Mouse (Mus musculus) regulatory T cell (primary cell): ENCODE measurements around the gene Slc38a1.

Experiments used
- in situ Hi-C: fragments of 300-600 bp; cut with MboI, MseI; formaldehyde crosslinking; loops from one replicate; pipeline ENCODE4 v1.15.1; 2025; ENCODE audit warnings: high pct_unique_total_duplicates

The Slc38a1 gene

DNA sequence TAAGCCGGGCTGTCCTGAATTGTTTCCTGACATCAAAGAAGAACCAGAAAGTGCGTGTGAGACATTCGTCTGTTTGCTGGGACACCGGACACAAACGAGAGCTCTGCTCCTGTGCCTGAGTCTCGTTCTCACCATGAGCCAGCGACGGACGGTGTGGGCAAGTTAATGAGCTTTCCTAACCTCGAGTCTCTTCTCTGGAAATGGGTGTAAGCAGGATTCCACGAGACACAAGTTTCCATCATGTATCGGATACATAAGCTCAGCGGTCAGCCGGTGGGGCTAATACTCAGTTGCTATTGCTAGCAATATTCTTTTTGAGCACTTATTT, 15.5 kb upstream of the Slc38a1 start:
- in situ Hi-C loops: no loop called here

DNA sequence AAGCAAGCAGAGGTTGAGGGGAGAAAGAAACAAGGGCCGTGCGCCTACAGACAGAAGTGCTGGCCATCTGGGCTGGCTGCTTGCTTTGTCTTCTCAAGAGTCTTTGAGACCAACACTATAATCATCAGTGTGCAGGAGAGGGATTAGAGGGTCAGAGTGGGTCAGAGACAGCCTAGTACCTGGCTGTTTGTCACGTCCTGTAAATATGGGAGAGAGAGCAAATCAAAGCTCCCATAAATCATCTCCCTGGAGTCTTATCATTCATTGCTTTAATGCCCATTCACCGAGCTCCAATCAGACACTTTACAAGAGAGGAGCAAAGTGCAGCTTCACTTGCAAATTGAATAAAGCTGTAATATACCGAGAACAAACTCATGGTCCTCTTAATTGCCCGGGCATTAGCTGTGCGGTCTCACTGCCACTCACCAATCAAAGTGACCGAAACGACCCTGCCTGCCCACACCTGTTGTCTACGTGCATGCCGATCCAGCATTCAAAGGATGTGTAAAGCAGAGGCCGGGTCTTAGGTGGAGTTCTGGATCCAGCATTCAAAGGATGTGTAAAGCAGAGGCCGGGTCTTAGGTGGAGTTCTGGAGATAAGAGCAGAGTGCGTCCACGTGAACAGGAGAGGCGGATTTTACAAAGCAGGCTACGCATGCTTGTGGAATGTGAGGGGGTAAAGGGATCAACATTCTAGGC, 15.0 kb upstream of the Slc38a1 start:
- in situ Hi-C loops: no loop called here

DNA sequence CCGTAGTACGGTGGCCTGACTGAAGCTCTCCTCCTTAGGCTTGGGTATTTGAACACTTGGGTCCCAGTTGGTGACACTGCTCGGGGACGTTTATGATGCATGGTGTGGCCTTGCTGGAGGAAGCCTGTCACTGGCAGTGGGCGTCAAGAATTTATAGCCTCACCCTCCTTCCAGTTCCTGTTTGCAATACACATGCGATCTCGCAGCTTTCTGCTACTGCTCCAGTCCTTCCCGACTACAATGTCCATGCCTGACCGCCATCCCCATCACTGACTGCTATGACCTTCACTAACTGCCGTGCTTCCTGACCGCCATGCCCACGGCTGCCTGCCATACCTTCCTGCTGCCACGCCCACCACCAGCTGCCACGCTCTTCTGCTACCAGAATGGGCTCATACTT, 12.8 kb upstream of the Slc38a1 start:
- in situ Hi-C loops: no loop called here

- in situ Hi-C loops: no loop called here
Observed at GRCm38 (mm10) chr15:96654714-96655113, 12.0 kb upstream of the Slc38a1 start.

DNA sequence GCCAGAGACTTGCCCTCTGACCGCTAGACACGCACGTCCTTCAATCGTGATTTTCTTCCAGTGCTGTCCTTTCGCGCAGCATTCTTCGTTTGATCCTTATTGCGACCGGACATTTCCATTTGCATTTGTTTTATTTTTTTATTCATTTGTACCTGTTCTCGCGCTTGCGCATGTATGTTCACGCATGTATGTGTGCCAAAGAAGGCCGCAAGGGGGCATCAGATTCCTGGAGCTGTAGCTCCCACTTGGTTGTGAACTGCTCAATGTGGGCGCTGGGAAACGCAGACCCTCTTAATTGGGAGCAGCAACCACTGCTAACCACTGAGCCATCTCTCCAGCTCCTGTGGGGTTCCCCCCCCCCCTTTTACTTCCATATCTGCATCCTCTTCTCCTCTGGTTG, 10.3 kb upstream of the Slc38a1 start:
- in situ Hi-C loops: no loop called here

DNA sequence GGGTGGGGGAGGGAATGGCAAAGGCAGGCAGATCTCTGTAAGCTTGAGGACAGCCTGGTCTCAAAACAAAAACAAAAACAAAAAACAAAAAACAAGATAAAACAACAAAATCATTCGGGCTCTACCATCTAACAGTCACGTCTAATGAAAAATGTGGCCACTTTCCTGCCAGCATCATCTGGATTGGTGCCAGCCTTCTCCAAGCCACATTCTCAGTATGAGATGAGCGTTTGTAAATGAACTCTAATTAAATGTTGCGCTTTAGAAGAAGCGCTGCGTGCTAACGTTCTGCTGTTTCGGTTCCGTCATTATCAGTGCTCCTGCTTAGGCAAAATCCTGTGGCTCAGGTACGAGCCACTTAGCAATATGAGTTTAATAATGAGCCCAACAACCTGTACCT, 9.8 kb upstream of the Slc38a1 start:
- in situ Hi-C loops: no loop called here

- in situ Hi-C loops: loop anchor here (10.0 kb wide), 1 partner anchor 47 kb away; the partner anchor contains the start of gene Slc38a2
Observed at GRCm38 (mm10) chr15:96647376-96647775, 4.7 kb upstream of the Slc38a1 start.

DNA sequence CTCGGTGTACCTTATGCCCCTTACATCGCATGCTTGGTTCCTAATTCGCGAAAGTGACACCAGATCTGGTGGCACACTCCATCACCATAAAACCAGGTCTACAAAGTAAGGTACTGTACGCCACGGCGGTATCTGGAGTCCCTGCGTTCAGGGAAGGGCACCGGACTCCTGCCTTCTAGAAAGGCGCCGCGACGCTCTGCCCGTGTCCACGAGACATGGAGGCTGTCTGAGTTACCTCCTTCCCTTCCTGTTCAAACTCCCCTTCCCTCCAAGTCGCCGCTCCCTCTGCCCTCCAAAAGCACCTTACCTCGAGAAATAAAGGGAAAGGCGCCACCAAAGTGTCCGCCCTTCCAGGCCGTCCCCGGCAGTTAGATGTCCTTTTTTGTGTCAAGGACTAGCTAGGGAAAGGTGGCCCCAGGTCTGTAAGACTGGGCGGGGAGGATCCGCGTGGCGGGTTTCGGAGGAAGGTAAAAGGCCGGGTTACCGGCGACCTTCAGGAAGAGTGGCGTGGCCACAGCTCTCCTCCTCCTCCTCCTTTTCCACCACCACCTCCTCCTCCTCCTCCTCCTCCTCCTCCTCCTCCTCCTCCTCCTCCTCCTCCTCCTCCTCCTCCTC, 785 bp downstream of the Slc38a1 start:
- in situ Hi-C loops: loop anchor here (10.0 kb wide), 1 partner anchor 53 kb away; the partner anchor contains the start of gene Slc38a2

- in situ Hi-C loops: loop anchor here (10.0 kb wide), 1 partner anchor 54 kb away; the partner anchor contains the start of gene Slc38a2
Observed at GRCm38 (mm10) chr15:96641111-96641820, 1.4 kb downstream of the Slc38a1 start.

- in situ Hi-C loops: loop anchor here (10.0 kb wide), 1 partner anchor 54 kb away; the partner anchor contains the start of gene Slc38a2
Observed at GRCm38 (mm10) chr15:96640291-96640985, 2.3 kb downstream of the Slc38a1 start.

DNA sequence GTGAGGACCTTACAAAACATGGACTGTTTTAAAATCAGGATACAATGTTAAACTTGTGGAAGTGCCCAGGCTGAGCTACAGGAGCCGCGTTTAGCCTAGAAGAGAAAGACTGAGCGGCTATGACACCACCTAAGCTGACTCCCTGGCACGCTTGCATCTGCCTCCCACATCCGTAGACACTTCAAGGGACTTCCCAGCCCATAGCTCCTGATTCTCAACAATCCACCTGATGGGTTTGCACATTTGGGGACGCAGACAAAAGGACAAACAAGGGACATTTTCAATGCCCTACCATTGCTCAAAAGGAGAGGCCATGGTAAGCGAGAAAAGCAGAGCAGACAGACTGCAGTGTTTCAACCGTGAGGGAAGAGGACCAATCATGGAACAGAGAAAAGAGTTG, 3.1 kb downstream of the Slc38a1 start:
- in situ Hi-C loops: loop anchor here (10.0 kb wide), 1 partner anchor 55 kb away; the partner anchor contains the start of gene Slc38a2

DNA sequence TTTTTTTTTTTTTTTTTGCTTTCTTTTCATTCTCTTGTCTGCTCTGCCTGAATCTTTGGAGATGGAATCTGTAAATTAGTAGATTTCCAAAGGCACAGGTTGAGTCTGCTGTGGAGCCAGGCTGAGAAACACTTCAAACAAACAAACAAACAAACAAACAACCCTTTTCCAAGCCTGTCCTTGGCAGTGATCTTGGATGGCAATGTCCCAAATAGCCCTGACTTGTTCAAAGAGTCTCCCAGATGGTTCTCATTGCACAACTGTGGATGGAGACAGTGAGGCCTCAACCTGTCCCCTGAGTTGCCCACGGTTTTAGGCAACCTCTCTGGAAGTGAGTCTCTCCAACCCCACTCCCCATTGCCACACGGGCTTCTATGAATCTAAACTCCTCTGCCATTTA, 4.1 kb downstream of the Slc38a1 start:
- in situ Hi-C loops: no loop called here

- in situ Hi-C loops: no loop called here
Observed at GRCm38 (mm10) chr15:96638173-96638572, 4.5 kb downstream of the Slc38a1 start.

DNA sequence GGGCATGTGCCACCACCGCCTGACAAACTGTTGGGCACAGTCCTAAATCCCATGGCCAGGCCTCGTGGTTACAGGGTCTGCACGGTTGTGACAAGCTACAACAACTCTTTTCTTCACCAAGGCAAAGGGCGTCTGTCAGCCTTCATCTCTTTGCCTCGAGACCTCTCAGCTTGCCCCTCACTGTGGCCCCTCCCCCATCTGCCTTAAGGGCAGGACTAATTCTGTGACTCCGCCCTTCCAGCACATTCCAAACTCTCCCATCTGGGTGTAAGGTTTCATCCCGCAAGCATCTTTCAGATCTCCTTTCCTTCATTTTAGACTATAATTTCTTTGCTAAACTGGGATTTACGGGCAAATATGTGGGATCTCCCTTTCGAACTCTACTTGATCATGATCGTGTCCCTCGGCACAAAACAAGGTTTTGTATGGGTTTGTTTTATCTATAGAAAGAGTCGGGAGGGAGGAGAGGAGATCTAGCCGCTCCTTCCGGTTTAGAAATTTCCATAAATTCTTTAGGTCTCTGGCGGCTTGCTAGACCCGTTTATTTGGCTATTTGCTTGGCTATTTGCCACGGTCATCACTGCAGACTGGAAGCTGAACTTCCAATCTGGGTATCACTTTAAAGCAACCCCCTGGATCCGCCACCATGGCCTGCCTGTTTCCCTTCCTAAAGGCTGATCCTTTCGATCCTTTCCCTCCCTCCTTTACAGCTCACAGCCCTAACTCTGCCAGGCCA, 7.9 kb downstream of the Slc38a1 start:
- in situ Hi-C loops: no loop called here

- in situ Hi-C loops: no loop called here
Observed at GRCm38 (mm10) chr15:96632201-96632600, 10.5 kb downstream of the Slc38a1 start.

DNA sequence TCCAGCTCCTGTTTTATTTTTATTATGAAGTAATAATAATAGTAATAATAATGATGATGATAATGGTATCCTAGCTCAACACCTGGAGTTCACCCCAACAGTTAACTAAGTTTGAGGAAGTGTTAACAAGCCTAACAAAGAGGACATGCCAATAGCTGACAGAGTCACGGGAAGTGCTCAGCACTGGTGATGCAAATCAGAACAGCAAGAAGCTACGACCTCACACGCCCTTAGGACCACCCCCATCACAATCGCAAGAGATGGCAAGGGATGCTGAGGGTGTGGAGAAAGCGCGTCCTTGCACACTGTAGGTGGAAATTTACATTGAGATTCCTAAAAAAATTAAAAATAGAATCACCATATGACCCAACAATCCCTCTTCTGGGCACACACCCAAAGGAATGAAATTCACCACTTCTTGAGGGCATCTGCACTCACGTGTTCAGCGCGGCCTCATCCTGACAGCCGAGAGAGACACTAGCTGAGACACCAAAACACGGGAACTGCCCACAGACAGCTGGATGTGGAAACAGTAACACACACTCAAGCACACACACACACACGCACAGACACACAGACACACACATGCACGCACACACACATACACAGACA, 11.5 kb downstream of the Slc38a1 start:
- in situ Hi-C loops: no loop called here

DNA sequence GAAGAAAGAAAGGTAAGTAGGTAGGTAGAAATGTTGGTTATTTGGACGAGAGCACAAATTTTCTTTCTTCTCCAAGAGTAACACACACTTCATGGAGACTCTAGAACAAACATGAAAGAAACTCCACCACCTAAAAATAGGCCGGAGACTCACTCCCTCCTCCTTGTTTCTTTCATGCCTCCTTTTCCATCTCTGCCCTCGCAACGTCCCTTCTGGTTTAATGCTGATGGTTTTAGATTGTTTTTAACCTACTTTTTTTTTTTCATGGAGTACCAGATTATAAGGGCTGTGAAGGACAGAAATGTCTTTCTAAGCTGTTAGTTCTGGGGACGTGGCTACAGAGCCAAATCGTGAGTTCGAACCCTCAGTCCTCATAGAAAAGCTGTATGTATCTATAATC, 14.5 kb downstream of the Slc38a1 start:
- in situ Hi-C loops: loop anchor here (5.0 to 10.0 kb wide), 2 partner anchors 44 to 1427 kb away; no protein-coding TSS in a partner anchor

DNA sequence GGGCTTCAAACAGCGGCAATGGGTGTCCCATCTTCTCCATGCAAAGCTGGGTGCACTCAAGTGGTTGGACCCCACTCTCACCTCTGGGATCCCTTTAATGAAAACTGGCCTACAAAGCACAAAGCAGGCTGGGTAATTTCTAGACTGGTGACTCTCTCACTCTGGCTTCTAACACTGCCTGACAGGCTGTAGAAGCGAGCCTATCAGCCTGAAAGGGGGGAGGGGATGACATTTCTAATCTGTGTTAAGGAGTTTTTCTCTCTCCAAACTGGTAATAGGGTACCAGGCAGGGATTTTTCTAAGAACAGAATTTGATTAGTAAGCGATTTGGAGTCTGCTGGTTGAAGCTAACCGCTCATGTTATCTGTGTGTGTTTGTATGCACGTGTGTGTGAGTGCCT, 15.8 kb downstream of the Slc38a1 start:
- in situ Hi-C loops: loop anchor here (5.0 to 10.0 kb wide), 2 partner anchors 45 to 1428 kb away; no protein-coding TSS in a partner anchor

DNA sequence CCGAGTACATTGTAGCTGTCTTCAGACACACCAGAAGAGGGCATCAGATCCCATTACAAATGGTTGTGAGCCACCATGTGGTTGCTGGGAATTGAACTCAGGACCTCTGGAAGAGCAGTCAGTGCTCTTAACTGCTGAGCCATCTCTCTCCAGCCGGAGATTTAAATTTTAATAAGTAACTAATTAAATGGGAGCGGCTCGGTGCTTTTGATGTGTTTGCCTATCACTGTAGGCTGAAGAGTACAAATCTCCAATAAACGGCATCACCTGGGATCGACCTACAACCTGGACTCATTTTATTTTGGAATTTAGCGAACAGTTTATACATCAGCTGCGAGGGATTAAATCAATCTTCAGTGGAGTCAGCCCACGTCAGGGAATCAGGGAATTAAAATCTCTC, 17.7 kb downstream of the Slc38a1 start:
- in situ Hi-C loops: loop anchor here (5.0 to 10.0 kb wide), 2 partner anchors 47 to 1430 kb away; no protein-coding TSS in a partner anchor

DNA sequence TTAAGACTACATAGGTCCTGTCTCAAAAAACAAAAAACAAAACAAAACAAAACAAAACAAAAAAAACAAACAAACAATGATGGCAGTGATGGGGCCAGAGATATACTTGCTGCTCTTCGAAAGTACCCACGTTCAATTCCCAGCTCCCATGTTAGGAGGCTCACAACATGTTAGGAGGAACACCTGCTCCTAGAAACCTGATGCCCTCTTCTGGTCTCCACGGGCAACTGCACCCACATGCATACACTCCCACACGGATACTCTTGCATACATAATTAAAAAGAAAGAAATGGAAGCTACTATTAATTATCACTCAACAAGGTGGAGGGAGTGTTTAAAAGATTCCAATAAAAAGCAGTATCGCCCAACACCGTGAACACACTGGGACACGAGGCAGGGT, 20.3 kb downstream of the Slc38a1 start:
- in situ Hi-C loops: loop anchor here (10.0 kb wide), 1 partner anchor 1432 kb away; no protein-coding TSS in a partner anchor
